Mouse (Mus musculus) C2C12 (cell line): ENCODE measurements at regions not wholly inside any gene's neighbourhood (a gene's known extent, or its start where the extent isn't known, plus 50 kb on each side); places are given as distances from the start of the nearest gene placed in this dataset.

Source experiments
- CTCF ChIP-seq: IDR thresholded peaks from one replicate; pipeline ENCODE4 v1.5.1; 2011; ENCODE audit not compliant: control insufficient read depth, insufficient read depth, insufficient read length
- MAX ChIP-seq: IDR thresholded peaks from one replicate; pipeline ENCODE4 v1.6.1; 2011; ENCODE audit warnings: mild to moderate bottlenecking, control low read depth
- USF1 ChIP-seq: IDR thresholded peaks from one replicate; pipeline ENCODE4 v1.6.1; 2011; ENCODE audit warnings: low read depth, mild to moderate bottlenecking, control low read depth, moderate library complexity

DNA sequence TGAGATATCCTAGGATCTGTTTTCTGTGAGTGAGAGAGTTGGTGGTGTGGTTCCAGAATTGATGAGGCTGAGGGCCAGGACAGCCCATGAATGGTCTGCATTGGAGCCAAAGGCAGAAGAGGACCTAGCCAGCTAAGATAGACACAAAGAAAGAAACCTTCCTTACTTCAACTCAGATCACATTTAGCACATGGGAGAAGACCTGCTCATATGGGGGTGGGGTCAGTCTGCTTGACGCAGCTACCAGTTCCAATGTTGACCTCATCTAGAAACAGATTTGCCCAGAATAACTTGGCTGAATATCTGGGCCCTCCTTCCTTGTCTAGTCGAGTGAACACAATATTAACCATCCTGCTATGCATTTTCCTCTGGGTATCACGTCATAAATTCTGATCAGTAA lies 62.0 kb downstream of the Ier5 start:
- TF ChIP-seq USF1 (no peak), CTCF (no peak), MAX (no peak)
